Mouse (Mus musculus) neural tube, embryonic 12.5 days (tissue): ENCODE measurements around the gene Kifc3. TPM values are rescaled to one million over a fixed set of nuclear protein-coding genes. Genes with fewer than 3 reads are reported as not detected.
"Not testable (repeated sequence)": the region's sequence is repeated elsewhere in the genome, so short reads cannot be mapped to it uniquely, and the experiment has no call there.

Experiments used
- ATAC-seq: fragments of 200-750 bp; cut with Nextera tagmentation; 2 replicates; pipeline ENCODE4 v1.8.0; 2017; ENCODE audit warnings: low read depth, mild to moderate bottlenecking, moderate TSS enrichment, moderate library complexity; ENCODE audit not compliant: low FRiP score
- H3K27ac ChIP-seq: fragments of 300-500 bp; sonication (generic); 2 replicates; pipeline ENCODE4 v1.5.1; 2016
- H3K27me3 ChIP-seq: fragments of 300-500 bp; sonication (generic); replicated peaks from 2 replicates; pipeline ENCODE4 v1.6.1; 2016; ENCODE audit warnings: mild to moderate bottlenecking
- H3K36me3 ChIP-seq: fragments of 300-500 bp; sonication (generic); 2 replicates; pipeline ENCODE4 v1.6.1; 2016; ENCODE audit warnings: mild to moderate bottlenecking
- H3K4me1 ChIP-seq: fragments of 300-500 bp; sonication (generic); 2 replicates; pipeline ENCODE4 v1.6.1; 2016
- H3K4me2 ChIP-seq: fragments of 300-500 bp; sonication (generic); replicated peaks from 2 replicates; pipeline ENCODE4 v1.6.1; 2016; ENCODE audit warnings: mild to moderate bottlenecking
- H3K4me3 ChIP-seq: fragments of 300-500 bp; sonication (generic); 2 replicates; pipeline ENCODE4 v1.5.1; 2016
- H3K9ac ChIP-seq: fragments of 300-500 bp; sonication (generic); 2 replicates; pipeline ENCODE4 v1.6.1; 2016; ENCODE audit warnings: mild to moderate bottlenecking
- H3K9me3 ChIP-seq: fragments of 300-500 bp; sonication (generic); 2 replicates; pipeline ENCODE4 v1.6.1; 2016; ENCODE audit warnings: mild to moderate bottlenecking
- WGBS: fragments of 180-500 bp; shearing (Covaris S2); methylation state at CpG from one replicate; pipeline ENCODE4 v1.1.7; 2016; 5-methylcytosine and 5-hydroxymethylcytosine counted together
- polyA plus RNA-seq: library from polyadenylated mRNA; unstranded; fragments of >200 nt; fragmentation: Nextera tagmentation; extraction: Ambion mirVana; gene quantifications from 2 replicates; pipeline ENCODE4 v1.2.1, GENCODE M21; 2016

The Kifc3 gene
- 12.8 and 15.0 TPM in 2 replicates for polyA plus RNA-seq

GRCm38 (mm10) chr8:95202649-95203275 lies at the start of gene Kifc3:
TSS of gene Kifc3 (minus strand) at chr8:95202812.
- no peaks in the 10 kb centered on the region; the same call in 1 of the 2 replicates for H3K4me1 ChIP-seq
- no peaks in the 10 kb centered on the region for H3K9me3 ChIP-seq
- H3K9ac ChIP-seq, result no peak within 1 kb of the TSS
- ATAC-seq, result no peak
- H3K36me3 ChIP-seq, result no peaks in the 10 kb centered on the region
- no peak within 1 kb of the TSS for H3K4me2 ChIP-seq
- WGBS, result 73% methylated on average over 14 of the region's 14 CpGs
- H3K4me3 ChIP-seq, result no peak within 1 kb of the TSS
- H3K27ac ChIP-seq, result no peak within 1 kb of the TSS
- H3K27me3 ChIP-seq, result no peaks in the 10 kb centered on the region; the same call in 1 of the 2 replicates

- H3K4me1 ChIP-seq, result no peaks in the 10 kb centered on the region
- 66% methylated on average over 9 of the region's 9 CpGs for WGBS
- H3K9me3 ChIP-seq, result no peaks in the 10 kb centered on the region
- no peak overlapping the region for H3K4me3 ChIP-seq
- no peaks in the 10 kb centered on the region for H3K27me3 ChIP-seq
- ATAC-seq, result no peak
- no peak overlapping the region for H3K9ac ChIP-seq
- no peak overlapping the region for H3K27ac ChIP-seq
- no peaks in the 10 kb centered on the region for H3K36me3 ChIP-seq
- H3K4me2 ChIP-seq, result no peak overlapping the region
Observed at GRCm38 (mm10) chr8:95252056-95252455, 49.4 kb upstream of the Kifc3 start.

- 63% methylated on average over 4 of the region's 4 CpGs for WGBS
- Histone ChIP-seq H3K9me3 (no peaks in the 10 kb centered on the region), H3K4me1 (peaks cover 6% of the 10 kb centered on the region; the same call in 1 of the 2 replicates), H3K9ac (no peak overlapping the region), H3K27me3 (no peaks in the 10 kb centered on the region), H3K4me3 (no peak overlapping the region), H3K36me3 (no peaks in the 10 kb centered on the region), H3K27ac (no peak overlapping the region), H3K4me2 (no peak overlapping the region)
- ATAC-seq, result no peak
Observed at GRCm38 (mm10) chr8:95249847-95250246, 47.2 kb upstream of the Kifc3 start.

- H3K36me3 ChIP-seq, result no peaks in the 10 kb centered on the region
- H3K27me3 ChIP-seq, result no peaks in the 10 kb centered on the region
- no peak for ATAC-seq
- no peaks in the 10 kb centered on the region for H3K9me3 ChIP-seq
- H3K4me2 ChIP-seq, result no peak overlapping the region
- 82% methylated on average over 5 of the region's 5 CpGs for WGBS
- no peak overlapping the region for H3K4me3 ChIP-seq
- peaks cover 26% of the 10 kb centered on the region for H3K4me1 ChIP-seq
- H3K9ac ChIP-seq, result no peak overlapping the region
- H3K27ac ChIP-seq, result no peak overlapping the region
Observed at GRCm38 (mm10) chr8:95247277-95247676, 44.7 kb upstream of the Kifc3 start.

GRCm38 (mm10) chr8:95245180-95245579 lies 42.6 kb upstream of the Kifc3 start:
- ATAC-seq, result no peak
- Histone ChIP-seq H3K9ac (no peak overlapping the region), H3K27ac (peak overlapping the region; percentile 60), H3K4me1 (peaks cover 36% of the 10 kb centered on the region), H3K4me2 (no peak overlapping the region), H3K9me3 (no peaks in the 10 kb centered on the region), H3K27me3 (no peaks in the 10 kb centered on the region), H3K36me3 (no peaks in the 10 kb centered on the region), H3K4me3 (no peak overlapping the region)
- 65% methylated on average over 5 of the region's 5 CpGs for WGBS

GRCm38 (mm10) chr8:95243853-95244252 lies 41.2 kb upstream of the Kifc3 start:
- H3K4me1 ChIP-seq, result peaks cover 36% of the 10 kb centered on the region
- H3K27ac ChIP-seq, result peak overlapping the region; percentile 86
- WGBS, result 64% methylated on average over 4 of the region's 4 CpGs
- H3K9me3 ChIP-seq, result no peaks in the 10 kb centered on the region
- ATAC-seq, result peak; percentile 69
- no peak overlapping the region for H3K4me2 ChIP-seq
- no peak overlapping the region for H3K4me3 ChIP-seq
- H3K9ac ChIP-seq, result no peak overlapping the region
- H3K36me3 ChIP-seq, result no peaks in the 10 kb centered on the region
- H3K27me3 ChIP-seq, result no peaks in the 10 kb centered on the region

GRCm38 (mm10) chr8:95242826-95243571 lies 40.4 kb upstream of the Kifc3 start:
- Histone ChIP-seq H3K4me1 (peaks cover 36% of the 10 kb centered on the region), H3K9me3 (no peaks in the 10 kb centered on the region), H3K9ac (0 out of 2 replicates have a peak overlapping the region, but pooled peaks have one; percentile 18), H3K27me3 (no peaks in the 10 kb centered on the region), H3K4me2 (peak overlapping the region; percentile 27; the same call in 1 of the 2 replicates), H3K27ac (peak overlapping the region; percentile 86), H3K36me3 (no peaks in the 10 kb centered on the region), H3K4me3 (no peak overlapping the region)
- ATAC-seq, result peak; percentile 95
- WGBS, result 11% methylated on average over 12 of the region's 12 CpGs

- Histone ChIP-seq H3K27me3 (no peaks in the 10 kb centered on the region), H3K36me3 (no peaks in the 10 kb centered on the region), H3K9ac (no peak overlapping the region), H3K9me3 (no peaks in the 10 kb centered on the region), H3K27ac (peak overlapping the region; percentile 86), H3K4me3 (no peak overlapping the region), H3K4me1 (peaks cover 36% of the 10 kb centered on the region), H3K4me2 (no peak overlapping the region)
- WGBS, result 83% methylated on average over 26 of the region's 26 CpGs
- no peak for ATAC-seq
Observed at GRCm38 (mm10) chr8:95242099-95242825, 39.6 kb upstream of the Kifc3 start.

GRCm38 (mm10) chr8:95235683-95236082 lies 33.1 kb upstream of the Kifc3 start:
- no peak overlapping the region for H3K9ac ChIP-seq
- no peak overlapping the region for H3K4me3 ChIP-seq
- WGBS, result 5% methylated on average over 3 of the region's 3 CpGs
- no peaks in the 10 kb centered on the region for H3K36me3 ChIP-seq
- no peaks in the 10 kb centered on the region for H3K9me3 ChIP-seq
- no peaks in the 10 kb centered on the region for H3K27me3 ChIP-seq
- no peak overlapping the region for H3K4me2 ChIP-seq
- H3K4me1 ChIP-seq, result no peaks in the 10 kb centered on the region; the same call in 1 of the 2 replicates
- no peak overlapping the region for H3K27ac ChIP-seq
- peak; percentile 41; the same call in 1 of the 2 replicates for ATAC-seq

- not testable (repeated sequence) for ATAC-seq, H3K4me2 ChIP-seq, H3K9me3 ChIP-seq, H3K27ac ChIP-seq, H3K4me3 ChIP-seq, H3K36me3 ChIP-seq, H3K9ac ChIP-seq, H3K4me1 ChIP-seq, H3K27me3 ChIP-seq
- WGBS, result 94% methylated on average over 9 of the region's 9 CpGs
Observed at GRCm38 (mm10) chr8:95230086-95230485, 27.5 kb upstream of the Kifc3 start.

- H3K4me1 ChIP-seq, result 0 out of 2 replicates have a peak, but pooled peaks cover 4% of the 10 kb centered on the region
- 27% methylated on average over 2 of the region's 2 CpGs for WGBS
- ATAC-seq, result no peak
Observed at GRCm38 (mm10) chr8:95227151-95227468, 24.5 kb upstream of the Kifc3 start.

More at GRCm38 (mm10) chr8:95227151-95227468, 24.5 kb upstream of the Kifc3 start:
- Histone ChIP-seq H3K4me3 (no peak overlapping the region), H3K27me3 (no peaks in the 10 kb centered on the region), H3K9ac (no peak overlapping the region; the same call in 1 of the 2 replicates), H3K4me2 (no peak overlapping the region), H3K36me3 (no peaks in the 10 kb centered on the region), H3K27ac (no peak overlapping the region), H3K9me3 (no peaks in the 10 kb centered on the region)
